Mouse (Mus musculus): ENCODE measurements around the gene Fiz1. TPM values are rescaled to one million over a fixed set of nuclear protein-coding genes. Genes with fewer than 3 reads are reported as not detected.
A peak's percentile ranks its signal among the peaks of the same experiment; 100 is the strongest.

Gene Fiz1
- polyA plus RNA-seq, 1 experiment from 2014 or later, result 60.1 TPM

GRCm38 (mm10) chr7:5053456-5054179, 39.1 kb upstream of the Fiz1 start:
- peaks cover 41% of the 10 kb centered on the region for H3K4me1 ChIP-seq
- ATAC-seq (ENCODE audit: low FRiP score), result no peak

GRCm38 (mm10) chr7:5052931-5053343, 38.4 kb upstream of the Fiz1 start:
- no peak overlapping the region for H3K27ac ChIP-seq
- H3K4me2 ChIP-seq (replicated peaks), result peak overlapping the region; percentile 82
- peaks cover 41% of the 10 kb centered on the region for H3K4me1 ChIP-seq

More at GRCm38 (mm10) chr7:5053456-5054179, 39.1 kb upstream of the Fiz1 start:
- Histone ChIP-seq H3K4me2 (replicated peaks) (peak overlapping the region; percentile 82), H3K36me3 (no peaks in the 10 kb centered on the region), H3K9ac (peak overlapping the region; percentile 96), H3K27ac (no peak overlapping the region), H3K4me3 (peak overlapping the region; percentile 81), H3K9me3 (replicated peaks) (no peaks in the 10 kb centered on the region), H3K27me3 (peaks cover 67% of the 10 kb centered on the region)
- 10% methylated on average over 32 of the region's 32 CpGs for WGBS

GRCm38 (mm10) chr7:5052438-5052837, 37.9 kb upstream of the Fiz1 start:
- Histone ChIP-seq H3K27ac (no peak overlapping the region), H3K27me3 (peaks cover 55% of the 10 kb centered on the region)

More at GRCm38 (mm10) chr7:5052931-5053343, 38.4 kb upstream of the Fiz1 start:
- 3% methylated on average over 45 of the region's 45 CpGs for WGBS
- H3K27me3 ChIP-seq, result peaks cover 60% of the 10 kb centered on the region
- no peak for ATAC-seq (ENCODE audit: low FRiP score)
- no peaks in the 10 kb centered on the region for H3K36me3 ChIP-seq
- peak overlapping the region; percentile 81 for H3K4me3 ChIP-seq
- H3K9ac ChIP-seq, result peak overlapping the region; percentile 96
- no peaks in the 10 kb centered on the region for H3K9me3 ChIP-seq (replicated peaks)

GRCm38 (mm10) chr7:5051193-5052192, 37.0 kb upstream of the Fiz1 start, which contains the start of gene Zfp580:
Gene Zfp580, plus strand, starts transcription at chr7:5051538.
- 1% methylated on average over 64 of the region's 65 CpGs for WGBS
- peak within 1 kb of the TSS; percentile 81 for H3K4me3 ChIP-seq
- H3K9me3 ChIP-seq (replicated peaks), result no peaks in the 10 kb centered on the region
- H3K4me2 ChIP-seq (replicated peaks), result peak within 1 kb of the TSS; percentile 82
- no peaks in the 10 kb centered on the region for H3K36me3 ChIP-seq
- peaks cover 46% of the 10 kb centered on the region for H3K27me3 ChIP-seq
- peak within 1 kb of the TSS; percentile 96 for H3K9ac ChIP-seq
- peak; percentile 83 for ATAC-seq (ENCODE audit: low FRiP score)
- peak within 1 kb of the TSS; percentile 86 for H3K27ac ChIP-seq
- peaks cover 33% of the 10 kb centered on the region for H3K4me1 ChIP-seq

More at GRCm38 (mm10) chr7:5052438-5052837, 37.9 kb upstream of the Fiz1 start:
- peak overlapping the region; percentile 82 for H3K4me2 ChIP-seq (replicated peaks)
- H3K9ac ChIP-seq, result peak overlapping the region; percentile 96
- no peaks in the 10 kb centered on the region for H3K36me3 ChIP-seq
- ATAC-seq (ENCODE audit: low FRiP score), result no peak
- no peaks in the 10 kb centered on the region for H3K9me3 ChIP-seq (replicated peaks)
- H3K4me1 ChIP-seq, result peaks cover 41% of the 10 kb centered on the region
- H3K4me3 ChIP-seq, result peak overlapping the region; percentile 81
- 2% methylated on average over 9 of the region's 12 CpGs for WGBS

- peaks cover 5% of the 10 kb centered on the region for H3K27me3 ChIP-seq
- H3K4me2 ChIP-seq (replicated peaks), result no peak overlapping the region
- ATAC-seq (ENCODE audit: low FRiP score), result no peak
- WGBS, result 37% methylated on average over 2 of the region's 2 CpGs
- peaks cover 11% of the 10 kb centered on the region for H3K4me1 ChIP-seq
- H3K4me3 ChIP-seq, result no peak overlapping the region
- no peak overlapping the region for H3K9ac ChIP-seq
- no peak overlapping the region for H3K27ac ChIP-seq
- no peaks in the 10 kb centered on the region for H3K36me3 ChIP-seq
- H3K9me3 ChIP-seq (replicated peaks), result no peaks in the 10 kb centered on the region
Measured at GRCm38 (mm10) chr7:5047313-5047712, 32.8 kb upstream of the Fiz1 start.

GRCm38 (mm10) chr7:5046112-5046511, 31.6 kb upstream of the Fiz1 start:
- Histone ChIP-seq H3K4me3 (no peak overlapping the region), H3K27ac (no peak overlapping the region), H3K27me3 (no peaks in the 10 kb centered on the region), H3K36me3 (no peaks in the 10 kb centered on the region), H3K9ac (no peak overlapping the region), H3K9me3 (replicated peaks) (no peaks in the 10 kb centered on the region), H3K4me2 (replicated peaks) (no peak overlapping the region), H3K4me1 (peaks cover 7% of the 10 kb centered on the region; the same call in 1 of the 2 replicates)
- 65% methylated on average over 2 of the region's 2 CpGs for WGBS
- ATAC-seq (ENCODE audit: low FRiP score), result no peak

- Histone ChIP-seq H3K36me3 (no peaks in the 10 kb centered on the region), H3K4me2 (replicated peaks) (no peak overlapping the region), H3K9ac (no peak overlapping the region), H3K9me3 (replicated peaks) (no peaks in the 10 kb centered on the region), H3K27me3 (no peaks in the 10 kb centered on the region), H3K27ac (no peak overlapping the region), H3K4me3 (no peak overlapping the region), H3K4me1 (no peaks in the 10 kb centered on the region)
- WGBS, result 80% methylated on average over 2 of the region's 2 CpGs
- ATAC-seq (ENCODE audit: low FRiP score), result no peak
Measured at GRCm38 (mm10) chr7:5044981-5045380, 30.5 kb upstream of the Fiz1 start.

- ATAC-seq (ENCODE audit: low FRiP score), result no peak
- peak overlapping the region; percentile 54 for H3K4me2 ChIP-seq (replicated peaks)
- H3K4me3 ChIP-seq, result peak overlapping the region; percentile 66
- WGBS, result 25% methylated on average over 5 of the region's 5 CpGs
- H3K4me1 ChIP-seq, result peaks cover 12% of the 10 kb centered on the region; the same call in 1 of the 2 replicates
- H3K9me3 ChIP-seq (replicated peaks), result no peaks in the 10 kb centered on the region
- 0 out of 2 replicates have a peak overlapping the region, but pooled peaks have one; percentile 98 for H3K27ac ChIP-seq
- no peaks in the 10 kb centered on the region for H3K27me3 ChIP-seq
- peaks cover 22% of the 10 kb centered on the region for H3K36me3 ChIP-seq
- H3K9ac ChIP-seq, result peak overlapping the region; percentile 73
Measured at GRCm38 (mm10) chr7:5038940-5039339, 24.4 kb upstream of the Fiz1 start.

GRCm38 (mm10) chr7:5038109-5038732, 23.7 kb upstream of the Fiz1 start, which contains the start of gene Zfp784:
Gene Zfp784, minus strand, starts transcription at chr7:5038446.
- WGBS, result under 1% methylated on average over 48 of the region's 48 CpGs
- Histone ChIP-seq H3K27ac (peak within 1 kb of the TSS; percentile 98), H3K4me1 (peaks cover 12% of the 10 kb centered on the region; the same call in 1 of the 2 replicates), H3K36me3 (peaks cover 29% of the 10 kb centered on the region), H3K9me3 (replicated peaks) (no peaks in the 10 kb centered on the region), H3K27me3 (no peaks in the 10 kb centered on the region), H3K4me3 (peak within 1 kb of the TSS; percentile 66), H3K9ac (peak within 1 kb of the TSS; percentile 73), H3K4me2 (replicated peaks) (peak within 1 kb of the TSS; percentile 54)
- peak; percentile 97 for ATAC-seq (ENCODE audit: low FRiP score)

GRCm38 (mm10) chr7:5037467-5037866, 23.0 kb upstream of the Fiz1 start:
- Histone ChIP-seq H3K9me3 (replicated peaks) (no peaks in the 10 kb centered on the region), H3K4me3 (peak overlapping the region; percentile 66), H3K36me3 (peaks cover 37% of the 10 kb centered on the region), H3K9ac (no peak overlapping the region), H3K27me3 (no peaks in the 10 kb centered on the region), H3K4me1 (peaks cover 12% of the 10 kb centered on the region; the same call in 1 of the 2 replicates), H3K4me2 (replicated peaks) (peak overlapping the region; percentile 54), H3K27ac (0 out of 2 replicates have a peak overlapping the region, but pooled peaks have one; percentile 98)
- no peak for ATAC-seq (ENCODE audit: low FRiP score)
- 89% methylated on average over 8 of the region's 8 CpGs for WGBS

GRCm38 (mm10) chr7:5037026-5037425, 22.5 kb upstream of the Fiz1 start:
- peaks cover 12% of the 10 kb centered on the region; the same call in 1 of the 2 replicates for H3K4me1 ChIP-seq
- no peak overlapping the region for H3K4me3 ChIP-seq
- H3K27me3 ChIP-seq, result no peaks in the 10 kb centered on the region
- peaks cover 3% of the 10 kb centered on the region; the same call in 1 of the 2 replicates for H3K9me3 ChIP-seq (replicated peaks)
- H3K4me2 ChIP-seq (replicated peaks), result no peak overlapping the region
- peaks cover 41% of the 10 kb centered on the region for H3K36me3 ChIP-seq
- 93% methylated on average over 7 of the region's 7 CpGs for WGBS
- H3K27ac ChIP-seq, result no peak overlapping the region; the same call in 1 of the 2 replicates
- no peak overlapping the region for H3K9ac ChIP-seq
- no peak for ATAC-seq (ENCODE audit: low FRiP score)
